Mouse (Mus musculus) heart, adult 8-10 months (tissue): Measurements from ENCODE around the gene Ctbp2. TPM values are rescaled to one million over a fixed set of nuclear protein-coding genes. Genes with fewer than 3 reads are reported as not detected.
A peak's percentile ranks its signal among the peaks of the same experiment; 100 is the strongest.
"Not testable (repeated sequence)": the region's sequence is repeated elsewhere in the genome, so short reads cannot be mapped to it uniquely, and the experiment has no call there.

Experiments used
- DNase-seq: peaks from one replicate; pipeline ENCODE4 v3.0.0; 2022; ENCODE audit warnings: low spot score
- total RNA-seq, 4 experiments: library from RNA; stranded (reverse); gene quantifications; 2 replicates each; pipeline ENCODE4 v1.2.4; 2022

The Ctbp2 gene
- total RNA-seq, 4 experiments from 2014 or later: 24.9 to 28.1 (median 27.6) TPM

DNA sequence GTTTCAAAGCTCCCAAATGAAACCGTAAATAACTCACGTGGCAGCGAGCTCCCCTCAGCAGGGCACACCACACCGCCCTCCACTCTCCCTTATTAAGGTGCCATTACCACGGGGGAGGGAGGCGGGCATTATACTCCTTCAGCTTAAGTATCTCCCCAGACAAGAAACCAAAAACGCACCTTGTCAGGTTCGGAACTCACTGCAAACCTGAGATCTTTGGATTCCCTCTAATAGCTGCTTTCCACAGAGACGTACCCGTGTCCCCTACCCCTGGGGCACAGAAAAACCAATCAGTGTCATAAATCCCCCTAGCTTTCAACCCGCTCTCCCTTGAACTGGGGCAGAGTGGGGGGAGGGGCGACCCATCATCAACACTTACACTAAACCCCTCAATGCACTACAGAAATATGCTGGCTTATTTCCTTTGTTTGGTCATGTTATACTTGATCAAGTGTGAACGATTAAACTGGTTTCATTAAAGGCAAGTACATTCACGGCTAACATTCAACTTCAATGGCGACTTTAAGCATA lies 3.9 kb downstream of the Ctbp2 start:
- no peak for DNase-seq

DNA sequence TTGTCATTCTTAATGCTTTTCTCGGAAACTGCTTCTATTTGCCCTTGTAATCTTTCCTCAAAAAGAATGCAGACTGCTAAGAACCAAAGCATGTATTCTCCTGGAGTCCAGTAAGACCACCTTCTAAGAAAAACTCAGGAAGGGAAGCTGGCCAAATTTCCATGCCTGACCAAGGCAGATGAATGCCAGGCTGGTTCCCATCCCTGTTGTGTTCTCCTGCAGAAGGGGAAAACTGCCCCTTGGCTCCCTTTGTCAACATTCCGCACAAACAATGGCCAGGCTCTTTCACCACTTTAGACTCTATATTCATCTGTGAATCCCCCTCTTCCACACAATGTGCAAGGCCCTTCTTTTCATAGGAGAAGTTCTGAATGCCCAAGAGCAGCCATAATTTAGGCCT lies 6.3 kb downstream of the Ctbp2 start:
- DNase-seq: no peak

DNA sequence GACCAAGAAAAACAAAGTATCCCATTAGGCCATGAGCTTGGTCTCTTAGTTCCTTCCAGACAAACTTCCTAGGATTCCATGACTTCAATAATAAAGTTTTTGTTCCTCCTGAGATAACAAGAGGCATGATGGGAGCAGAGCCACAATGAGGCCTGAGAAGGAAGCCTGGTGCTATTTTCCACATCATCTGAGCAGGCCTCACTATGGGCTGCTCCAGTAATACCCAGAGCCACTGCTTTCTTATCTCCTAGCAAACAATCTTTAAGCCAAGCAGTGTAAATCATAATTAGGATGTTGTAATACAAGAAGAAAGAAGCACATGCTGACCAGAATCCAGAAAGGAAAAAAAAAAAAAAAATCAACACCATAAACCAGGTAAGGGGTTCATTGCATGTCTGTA lies 7.6 kb downstream of the Ctbp2 start:
- DNase-seq: no peak

DNA sequence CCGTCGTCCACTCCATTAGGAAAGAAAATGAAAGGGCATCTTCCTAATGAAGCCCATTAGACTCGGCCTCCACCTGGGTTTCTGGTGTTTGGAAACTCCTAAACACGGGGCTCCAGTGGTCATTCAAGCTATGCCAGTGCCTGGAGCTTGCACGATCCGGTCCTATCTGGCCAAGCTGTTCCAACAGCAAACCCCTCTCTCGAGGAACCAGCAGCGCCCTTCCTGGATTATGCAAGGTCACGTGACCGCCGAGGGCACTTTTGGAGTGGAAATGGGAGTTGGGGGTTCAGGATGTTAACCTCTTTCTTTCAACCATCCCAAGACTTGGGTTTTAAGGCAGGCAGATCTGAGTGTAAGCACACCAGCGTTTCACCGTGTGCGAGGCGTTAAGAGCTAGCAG lies 8.3 kb downstream of the Ctbp2 start:
- DNase-seq: no peak

DNA sequence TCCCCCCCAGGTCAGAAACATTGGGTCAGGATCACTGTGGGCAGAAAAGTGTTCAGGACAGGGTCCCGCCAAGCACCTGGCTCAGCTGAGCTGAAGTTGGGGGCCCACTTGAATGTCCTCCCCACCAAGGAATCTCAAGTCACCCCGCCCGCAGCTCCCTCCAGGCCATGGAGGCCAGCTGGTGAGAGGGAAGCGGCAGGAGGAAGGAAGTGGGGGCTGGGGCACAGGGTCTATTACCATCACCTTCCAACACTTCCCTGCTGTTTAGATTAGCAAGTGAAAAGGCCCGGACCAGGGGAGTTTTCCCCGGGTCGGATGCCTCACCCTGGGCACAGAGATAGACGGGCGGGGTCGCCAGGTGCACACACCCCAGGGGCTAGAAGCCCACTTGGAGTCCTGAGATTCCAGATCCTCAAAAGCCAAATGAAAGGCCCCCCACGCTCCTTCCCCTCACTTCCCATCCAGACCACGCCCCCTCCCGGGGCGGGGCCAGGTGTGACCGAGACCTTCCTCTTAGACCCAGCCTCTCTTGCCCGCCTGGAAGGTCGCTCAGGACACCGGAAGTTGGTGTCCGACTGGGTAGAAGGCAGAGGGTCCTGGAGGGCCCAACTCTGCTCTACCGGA lies 9.2 kb downstream of the Ctbp2 start:
- DNase-seq: no peak

DNA sequence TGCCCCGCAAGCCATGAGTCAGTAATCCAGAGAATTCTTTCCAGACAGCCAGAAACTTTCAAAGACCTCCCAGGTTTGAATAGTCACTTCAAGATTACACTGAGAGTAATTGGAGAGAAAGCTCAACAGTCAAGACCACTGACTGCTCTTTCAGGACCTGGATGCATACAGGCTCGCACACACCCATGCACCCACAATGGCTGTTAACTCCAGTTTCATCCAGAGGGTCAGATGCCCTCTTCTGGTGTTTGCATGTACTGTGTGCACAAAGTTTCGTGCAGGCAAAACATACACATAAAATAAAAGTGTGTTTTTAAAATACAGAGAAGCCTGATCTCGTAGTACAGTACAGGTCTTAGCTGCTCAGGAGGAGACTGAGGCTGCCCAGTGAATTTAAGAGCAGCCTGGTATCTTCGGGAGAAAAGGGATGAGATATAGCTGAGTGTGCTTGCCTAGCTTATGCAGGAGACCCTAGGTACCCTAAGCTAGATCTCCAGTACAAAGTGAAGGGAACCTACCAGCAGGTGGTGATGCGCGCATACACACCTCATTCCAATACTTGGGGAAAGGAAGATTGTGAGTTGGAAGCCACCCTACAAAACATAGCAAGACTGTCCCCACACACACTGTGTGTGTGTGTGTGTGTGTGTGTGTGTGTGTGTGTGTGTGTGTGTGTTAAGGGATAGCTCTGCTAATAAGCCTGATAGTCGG lies 10.8 kb downstream of the Ctbp2 start:
- no peak for DNase-seq

DNA sequence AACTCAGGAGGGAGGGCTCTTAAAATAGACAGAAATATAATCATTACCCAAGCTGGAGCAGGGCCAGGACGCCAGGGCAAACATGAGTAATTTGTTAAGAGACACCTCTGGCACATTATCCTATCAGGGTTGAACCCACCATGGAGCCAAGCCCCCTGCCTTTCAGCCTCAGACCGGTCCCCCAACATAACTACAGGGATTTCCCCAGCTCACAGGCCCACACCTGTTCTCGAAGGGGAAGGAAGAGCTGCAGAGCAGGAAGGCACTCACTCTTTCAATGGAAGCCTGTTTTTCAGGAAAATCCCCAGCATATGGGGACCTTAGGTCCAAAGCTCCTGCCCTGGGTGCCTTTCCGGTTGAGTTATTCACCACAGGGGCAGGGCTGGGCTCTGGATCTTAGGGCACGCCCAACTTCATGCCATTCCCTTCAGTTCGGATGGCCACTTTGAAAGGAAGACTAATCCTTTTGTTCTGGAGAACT lies 11.8 kb downstream of the Ctbp2 start:
- no peak for DNase-seq

DNA sequence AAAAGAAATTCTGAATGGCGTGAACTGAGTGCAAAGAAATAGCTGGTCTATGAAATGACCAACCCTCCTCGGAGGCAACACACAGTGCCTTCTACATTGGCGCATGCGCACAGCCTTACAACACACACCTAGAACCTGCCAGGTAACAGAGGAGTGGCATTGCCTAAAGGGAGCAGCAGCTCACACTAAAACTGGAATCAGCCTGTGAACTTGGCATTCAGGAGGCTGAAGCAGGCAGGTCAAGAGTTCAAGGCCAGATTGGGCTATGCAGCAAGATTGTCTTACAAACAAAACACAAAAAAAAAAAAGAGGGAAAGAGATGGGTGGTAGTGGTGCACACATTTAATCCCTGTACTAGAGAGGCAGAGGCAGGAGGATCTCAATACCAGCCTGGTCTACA lies 14.7 kb downstream of the Ctbp2 start:
- no peak for DNase-seq

DNA sequence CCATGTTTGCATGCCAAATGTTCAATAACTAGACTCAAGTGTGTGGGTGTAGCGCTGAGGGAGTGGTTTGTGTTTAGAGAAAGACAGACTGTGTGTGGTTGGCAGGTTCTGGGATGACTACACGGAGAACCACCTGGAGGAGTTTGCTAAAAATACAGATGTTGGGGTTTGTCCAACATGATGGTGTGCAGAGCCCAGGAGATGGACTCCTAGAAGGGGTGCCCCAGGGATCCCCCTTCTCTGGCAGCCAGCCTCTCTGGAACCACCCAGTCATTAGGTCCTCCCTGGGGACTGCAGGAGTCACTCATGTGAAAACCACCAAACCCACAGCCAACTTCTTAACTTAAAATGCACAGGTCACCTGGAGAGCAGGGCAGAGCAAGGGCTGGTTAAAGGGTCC lies 15.5 kb downstream of the Ctbp2 start:
- no peak for DNase-seq

DNA sequence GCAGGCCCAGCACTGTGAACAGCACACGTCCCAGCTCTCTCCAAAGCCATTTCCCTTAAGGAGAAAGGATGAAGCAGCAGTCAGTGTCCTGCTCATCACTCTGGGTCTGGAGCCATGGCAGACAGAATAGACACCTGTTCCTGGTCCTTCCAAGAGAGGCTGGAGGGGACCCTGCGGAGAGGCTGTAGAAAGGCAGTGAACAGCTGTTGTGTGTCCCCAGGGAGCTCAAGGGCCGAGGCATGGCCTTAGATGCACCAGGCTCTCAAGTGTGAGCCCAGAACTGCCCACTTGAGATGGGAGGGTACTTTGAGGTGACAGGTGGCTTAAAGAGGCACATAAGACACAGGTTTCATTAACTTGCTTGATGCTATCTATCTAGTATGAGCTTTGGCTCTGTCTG lies 21.6 kb downstream of the Ctbp2 start:
- no peak for DNase-seq

DNA sequence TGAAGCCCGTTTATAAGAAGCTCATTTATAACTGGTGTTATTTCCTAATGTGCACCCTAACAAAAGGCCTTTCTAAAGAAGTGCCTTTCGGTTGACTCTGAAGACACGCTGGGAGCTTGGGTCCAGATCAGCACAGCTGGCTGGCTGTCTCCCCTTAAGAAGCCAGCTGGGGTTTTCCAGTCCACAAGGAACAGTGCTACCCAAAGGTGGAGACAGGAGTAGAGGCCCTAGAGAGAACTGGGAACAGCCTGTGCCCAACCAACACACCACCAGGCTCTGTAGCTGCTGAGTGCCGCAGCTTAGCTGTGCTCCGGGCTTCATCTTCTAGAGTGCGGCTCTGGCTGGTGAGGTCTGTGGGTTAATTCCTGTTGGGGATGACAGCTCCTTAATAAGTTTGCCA lies 23.1 kb downstream of the Ctbp2 start:
- no peak for DNase-seq

DNA sequence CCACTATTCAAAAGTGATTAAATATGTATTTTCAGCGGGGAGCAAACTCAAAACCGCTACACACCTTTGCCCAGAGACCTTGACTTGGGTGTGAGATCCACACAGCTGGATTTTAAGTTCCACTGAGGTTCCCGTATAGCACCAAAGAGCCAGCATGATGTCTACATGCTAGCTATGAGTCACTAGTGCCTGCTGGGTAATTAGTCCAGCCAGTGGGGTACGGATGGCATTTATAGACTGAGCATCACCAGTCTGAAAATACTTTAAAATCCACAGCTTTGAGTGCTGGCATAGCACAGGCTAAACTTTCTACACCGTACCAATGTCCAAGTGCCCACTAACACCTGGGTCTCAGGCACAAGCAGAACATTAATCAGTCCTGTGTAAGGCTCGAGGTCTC lies 24.0 kb downstream of the Ctbp2 start:
- no peak for DNase-seq

DNA sequence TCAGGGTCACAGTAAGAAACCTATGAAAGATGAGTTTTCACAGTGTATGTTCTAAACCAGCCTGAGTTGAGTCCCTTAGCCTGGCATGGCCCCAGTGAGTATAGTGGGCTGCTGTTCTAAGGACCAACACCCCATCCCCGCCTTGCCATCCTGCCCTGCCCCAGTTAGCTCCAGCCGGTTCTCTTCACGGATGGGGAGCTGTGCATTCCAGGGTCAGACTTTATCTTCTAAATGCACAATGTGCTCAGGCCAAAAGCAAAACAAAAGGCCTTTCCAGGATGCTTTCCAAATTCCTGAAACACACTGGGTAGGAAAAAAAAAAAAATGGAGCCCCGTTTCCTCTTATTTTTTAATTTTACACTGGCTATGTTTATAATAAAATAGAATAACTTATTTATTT lies 24.9 kb downstream of the Ctbp2 start:
- peak; percentile 70 for DNase-seq

DNA sequence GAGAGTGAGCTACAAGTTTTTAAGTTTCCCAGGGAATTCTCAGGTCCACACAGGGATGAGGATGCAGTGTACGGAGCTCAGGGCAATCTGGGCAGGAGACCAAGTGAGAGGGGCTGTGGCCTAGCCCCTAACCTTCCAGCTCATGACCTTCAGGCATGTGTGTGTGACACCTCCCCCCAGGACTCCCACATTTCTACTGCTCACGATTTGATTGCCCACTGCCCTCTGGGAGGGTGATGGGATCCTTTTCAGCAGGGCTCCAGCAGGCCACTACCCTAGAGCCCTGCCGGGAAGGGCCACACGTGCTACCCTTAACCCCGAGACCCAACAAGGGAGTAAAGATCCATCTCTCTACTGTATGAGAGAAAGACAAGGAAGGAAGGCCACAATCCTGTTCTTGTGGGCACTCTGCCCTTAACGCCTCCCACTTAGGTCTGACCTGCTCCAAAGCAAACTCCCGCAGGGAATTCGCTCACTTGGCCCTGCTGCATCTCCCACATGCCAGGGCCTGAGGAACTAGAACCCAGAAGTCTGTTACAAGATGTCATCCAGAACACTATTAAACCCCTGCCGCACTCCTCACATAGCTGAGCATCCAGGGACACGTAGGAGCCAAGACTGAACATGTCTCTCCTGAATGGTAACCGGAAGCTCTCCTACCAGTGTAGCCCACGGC lies 25.9 kb downstream of the Ctbp2 start:
- DNase-seq: no peak

DNA sequence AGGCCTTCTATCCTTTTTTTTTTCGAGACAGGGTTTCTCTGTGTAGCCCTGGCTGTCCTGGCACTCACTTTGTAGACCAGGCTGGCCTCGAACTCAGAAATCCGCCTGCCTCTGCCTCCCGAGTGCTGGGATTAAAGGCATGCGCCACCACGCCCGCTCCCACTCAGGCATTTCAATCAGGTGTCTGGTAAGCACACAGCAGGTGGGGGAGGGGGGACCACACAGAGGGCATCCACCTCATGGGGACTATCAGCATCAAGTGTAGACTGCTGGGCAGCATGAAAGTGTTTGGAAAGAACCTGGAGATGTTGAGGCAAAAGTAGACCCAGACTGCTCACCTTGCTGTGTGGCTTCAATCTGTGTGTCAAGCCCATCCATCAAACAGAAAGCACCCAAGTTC lies 28.5 kb downstream of the Ctbp2 start:
- DNase-seq: not testable (repeated sequence)

DNA sequence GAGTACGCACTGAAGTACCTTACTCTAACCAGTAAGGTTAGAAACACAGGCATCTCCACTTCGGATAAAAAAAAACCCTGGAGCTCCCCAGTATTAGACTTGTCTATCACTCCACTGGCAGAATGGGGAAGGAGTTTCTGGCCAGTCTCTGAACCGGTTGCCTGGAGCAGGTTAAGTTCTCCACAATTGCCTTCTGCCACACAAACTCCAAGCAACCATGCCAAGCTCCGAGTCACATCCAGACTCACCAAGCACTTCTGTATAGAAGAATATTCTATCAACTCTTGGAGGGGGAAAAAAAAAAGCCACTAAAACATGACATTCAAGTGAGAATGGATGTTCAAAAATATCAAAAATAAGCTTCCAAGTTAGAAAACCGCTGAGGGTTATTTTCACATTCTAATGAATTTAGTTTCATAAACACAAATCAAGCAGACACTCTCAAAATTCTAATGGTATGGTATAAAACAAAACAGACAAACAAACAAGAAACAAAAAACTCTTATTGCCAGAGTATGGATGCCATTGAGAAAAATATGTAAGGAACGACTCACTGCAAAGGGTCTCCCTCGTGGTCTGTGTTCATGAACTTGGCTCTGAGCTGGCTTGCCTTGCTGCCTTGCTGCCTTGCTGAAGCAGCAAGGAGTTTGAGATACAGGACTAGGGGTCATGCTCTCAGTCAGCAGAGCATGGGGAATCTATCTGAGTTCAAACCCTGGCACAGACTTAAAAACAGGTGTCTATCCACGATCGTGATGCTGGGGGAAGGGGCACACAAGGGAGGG lies 29.3 kb downstream of the Ctbp2 start:
- DNase-seq: no peak

DNA sequence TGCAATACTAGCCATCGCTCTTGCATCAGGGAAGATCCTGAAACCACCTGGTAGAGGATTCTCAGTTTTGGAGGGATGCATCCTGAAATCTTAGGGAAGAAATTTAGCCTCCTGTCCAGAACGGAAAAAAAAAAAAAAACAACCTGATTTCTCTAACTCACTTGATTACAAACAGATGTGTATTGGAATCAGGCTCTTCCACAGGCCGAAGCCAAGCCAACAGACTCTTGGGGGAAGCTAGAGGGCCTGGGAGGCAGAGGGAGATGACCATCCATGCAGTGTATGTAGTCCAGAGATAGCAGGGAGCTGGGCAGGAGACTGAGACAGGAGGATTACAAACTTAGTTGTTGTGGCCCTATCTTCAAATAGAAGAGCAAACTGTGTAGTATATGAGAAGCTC lies 30.0 kb downstream of the Ctbp2 start:
- no peak for DNase-seq

DNA sequence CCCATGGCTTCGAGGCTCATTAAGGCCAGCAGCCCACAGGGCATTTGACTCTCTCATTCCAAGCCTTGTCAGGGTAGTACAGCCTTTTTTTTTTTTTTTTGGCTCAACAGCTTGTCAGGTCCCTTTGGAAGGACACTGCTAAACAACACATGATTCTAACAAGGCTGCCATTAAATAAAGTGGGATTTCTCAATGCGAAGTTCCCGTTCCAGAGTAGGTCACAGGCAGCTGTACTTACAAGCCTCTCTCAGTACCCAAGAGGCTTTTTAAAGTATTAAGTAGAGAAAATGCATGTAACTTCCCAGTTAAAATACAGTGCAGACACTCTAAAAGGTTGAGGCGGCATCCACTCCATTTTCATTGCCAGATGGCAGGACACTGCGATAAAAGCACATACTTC lies 30.4 kb downstream of the Ctbp2 start:
- DNase-seq: no peak

DNA sequence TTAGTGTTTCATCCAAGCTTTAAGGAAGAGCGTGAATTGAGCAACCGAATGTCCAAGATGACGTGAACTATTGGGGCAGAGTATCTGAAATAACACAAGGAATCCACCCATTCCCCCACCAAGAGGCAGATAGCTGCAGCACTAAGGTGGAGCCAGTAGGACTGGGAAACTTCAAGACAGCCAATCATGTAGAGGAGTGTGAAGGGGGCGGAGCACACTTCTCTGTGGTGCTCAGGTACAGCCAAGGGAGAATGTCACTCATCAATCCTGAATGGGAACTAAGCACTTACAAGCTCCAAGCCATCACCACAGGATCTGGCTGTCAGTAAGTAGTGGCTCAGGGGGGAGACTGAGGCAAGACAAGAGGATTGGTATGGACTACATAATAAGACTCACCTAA lies 33.5 kb downstream of the Ctbp2 start:
- no peak for DNase-seq

DNA sequence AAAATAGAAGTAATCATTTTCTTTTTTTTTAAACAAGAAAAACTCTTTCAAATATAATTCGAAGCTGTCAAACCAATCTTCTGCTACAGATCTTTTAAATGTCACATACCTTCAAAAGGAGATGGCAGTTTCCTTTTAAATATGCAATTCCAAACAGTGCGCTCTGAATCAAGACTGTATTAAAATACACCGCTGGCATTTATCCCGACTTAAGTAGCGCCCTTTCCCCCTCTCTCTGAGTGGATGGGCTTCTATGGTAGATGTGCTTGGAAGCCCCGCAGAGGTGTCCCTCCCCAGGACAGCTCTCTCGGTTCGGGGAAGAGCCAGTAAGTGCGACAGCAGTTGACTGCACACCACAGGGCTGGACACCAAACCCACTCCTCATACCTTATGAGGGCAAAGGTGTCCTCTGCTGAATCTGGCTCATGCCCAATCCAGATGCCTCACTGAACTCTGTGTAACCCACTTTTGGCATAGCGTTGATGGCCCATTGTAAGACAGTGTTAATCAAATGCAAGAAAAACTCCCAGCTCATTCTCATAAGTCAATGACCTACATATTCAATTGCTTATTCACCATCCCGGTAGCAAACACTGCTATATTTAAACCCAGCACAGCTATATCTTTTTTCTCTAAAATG lies 34.4 kb downstream of the Ctbp2 start:
- no peak for DNase-seq

DNA sequence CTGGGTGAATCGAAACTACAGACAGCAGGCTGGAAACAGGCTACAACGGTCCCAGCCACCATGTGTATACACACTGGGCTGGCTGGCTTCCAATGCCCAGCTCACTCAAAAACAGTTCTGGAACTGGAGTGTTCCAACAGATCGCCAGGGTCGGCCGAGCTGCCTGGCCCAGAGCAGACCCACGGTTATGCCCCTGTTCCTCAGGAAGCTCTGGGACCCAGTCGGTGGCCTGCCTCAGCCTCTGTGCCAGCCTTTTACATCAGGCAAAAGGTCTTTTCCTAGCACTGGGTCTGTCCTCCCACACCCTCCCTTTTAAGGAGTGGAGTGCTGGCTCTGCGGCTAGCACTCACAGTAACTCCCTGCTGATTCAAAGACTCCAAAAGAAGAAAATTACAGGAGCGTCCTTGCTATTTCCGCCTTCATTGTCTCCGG lies 35.3 kb downstream of the Ctbp2 start:
- DNase-seq: no peak
